Mouse (Mus musculus): Measurements from ENCODE around the gene Klf13.

Klf13 gene

DNA sequence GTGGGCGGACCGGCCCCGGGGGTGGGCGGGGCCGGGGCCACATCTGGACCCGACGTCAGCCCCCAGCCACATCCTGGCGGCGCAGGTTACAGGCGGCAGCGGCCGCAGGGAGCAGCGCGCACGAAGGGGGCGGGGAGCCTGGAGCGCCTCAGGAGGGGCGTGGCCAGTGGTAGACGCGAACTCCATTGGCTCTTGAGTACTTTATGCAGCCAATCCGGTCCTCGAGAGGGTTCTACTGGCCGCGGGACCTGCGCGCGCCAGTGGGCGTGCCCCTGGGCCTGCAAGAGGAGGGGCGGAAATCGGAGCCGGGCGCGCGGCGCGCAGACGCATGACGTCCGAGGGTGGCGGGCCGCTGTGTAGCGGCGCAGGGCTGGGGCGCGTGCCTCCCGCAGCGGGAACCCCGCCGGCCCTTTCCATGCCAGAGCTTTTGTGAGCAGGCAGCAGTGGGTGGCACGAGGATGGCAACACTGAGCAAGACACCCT lies at the start of gene Klf13:
Gene Klf13, minus strand, starts transcription at position 2 of the 483 bp plus-strand sequence.
- DNase-seq (ENCODE audit: low read depth): peak; percentile 99

DNA sequence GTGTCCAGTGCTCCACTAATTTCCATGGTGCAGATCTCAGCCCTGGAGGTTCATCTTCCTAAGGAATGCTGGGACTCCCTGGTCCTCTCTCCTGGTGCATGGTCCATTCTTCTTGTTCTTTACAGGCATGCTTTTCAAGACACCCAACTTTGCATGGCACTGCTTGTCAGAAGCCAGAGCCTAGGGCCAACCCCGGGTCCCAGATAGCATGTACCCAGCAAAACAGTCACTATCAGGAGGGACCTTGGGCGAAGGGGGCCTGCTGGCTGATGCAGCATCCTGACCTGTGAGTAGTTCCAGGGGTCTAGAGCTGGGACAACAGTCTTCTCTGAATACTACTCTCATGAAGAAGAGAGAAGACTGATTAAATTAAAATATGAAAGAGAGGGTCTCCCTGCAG lies 49.7 kb upstream of the Klf13 start:
- DNase-seq (ENCODE audit: low read depth): no peak

DNA sequence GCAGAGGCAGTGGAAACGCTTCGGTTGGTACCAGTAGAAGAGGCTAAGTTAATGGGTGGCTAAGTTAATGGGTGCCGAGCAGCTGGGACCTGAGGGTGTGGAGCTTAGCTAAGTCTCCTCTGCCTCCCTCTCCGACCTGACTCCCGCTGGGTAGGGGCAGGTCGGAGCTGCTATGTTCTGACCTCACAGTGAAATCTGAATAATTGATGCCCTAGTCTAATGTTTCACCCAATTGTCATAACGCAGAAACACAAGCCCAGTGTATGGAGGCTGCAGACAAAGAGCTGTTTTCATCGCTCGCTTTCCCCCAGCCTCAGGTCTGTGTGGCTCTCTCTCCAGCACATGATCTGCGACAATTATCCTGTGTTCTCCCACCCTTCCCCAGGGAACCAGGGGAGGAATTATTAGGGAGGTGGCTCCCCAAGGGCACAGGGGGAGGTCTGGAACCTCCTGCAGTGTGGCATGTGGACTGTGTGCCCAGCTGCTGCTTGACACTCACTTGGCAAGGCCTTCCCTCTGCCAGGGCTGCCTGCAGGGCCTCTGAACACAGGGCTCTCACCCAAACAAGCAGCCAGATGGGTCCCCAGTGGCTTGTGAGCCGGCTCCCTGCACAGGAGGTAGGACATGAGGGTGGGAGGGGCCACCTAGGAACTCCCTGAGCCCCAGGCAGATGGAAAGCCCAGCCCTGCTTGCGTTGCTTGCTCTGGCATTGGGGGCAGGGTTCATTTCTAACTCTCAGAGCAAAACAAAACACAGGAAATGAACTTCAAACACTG lies 47.9 kb upstream of the Klf13 start:
- DNase-seq (ENCODE audit: low read depth): peak; percentile 81

DNA sequence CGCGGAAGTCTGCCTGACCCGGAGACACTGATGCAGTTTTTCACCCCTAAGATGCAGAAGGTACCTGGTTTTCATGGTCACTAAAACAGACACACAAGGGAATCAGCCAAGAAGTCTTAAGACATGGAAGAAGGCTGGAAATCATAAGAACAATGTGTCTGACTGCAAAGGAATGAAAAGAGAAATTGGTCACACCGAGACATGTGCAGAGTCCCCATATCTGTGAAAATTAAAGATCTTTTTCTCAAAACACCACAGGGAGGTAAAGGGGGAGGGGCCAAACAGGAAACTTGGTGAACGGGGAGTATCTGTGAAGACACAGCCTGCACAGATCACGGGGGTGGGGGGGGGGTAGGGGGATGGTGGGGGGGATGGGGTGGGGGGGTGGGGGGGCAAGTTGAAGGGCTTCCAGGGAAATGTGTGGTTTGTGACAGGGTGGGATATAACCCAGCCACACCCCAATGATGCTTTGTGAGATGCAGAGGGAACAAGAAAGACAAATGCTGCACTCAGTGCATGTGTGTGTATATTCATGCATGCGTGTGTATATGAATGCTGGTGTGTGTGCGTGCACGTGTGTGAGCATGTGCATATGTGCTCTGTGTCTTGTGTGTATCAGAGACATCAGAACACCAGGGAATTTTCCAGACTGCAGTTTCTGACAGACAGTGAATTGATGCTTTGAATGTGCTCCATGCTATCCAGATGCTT lies 47.1 kb upstream of the Klf13 start:
- peak; percentile 80 for DNase-seq (ENCODE audit: low read depth)

DNA sequence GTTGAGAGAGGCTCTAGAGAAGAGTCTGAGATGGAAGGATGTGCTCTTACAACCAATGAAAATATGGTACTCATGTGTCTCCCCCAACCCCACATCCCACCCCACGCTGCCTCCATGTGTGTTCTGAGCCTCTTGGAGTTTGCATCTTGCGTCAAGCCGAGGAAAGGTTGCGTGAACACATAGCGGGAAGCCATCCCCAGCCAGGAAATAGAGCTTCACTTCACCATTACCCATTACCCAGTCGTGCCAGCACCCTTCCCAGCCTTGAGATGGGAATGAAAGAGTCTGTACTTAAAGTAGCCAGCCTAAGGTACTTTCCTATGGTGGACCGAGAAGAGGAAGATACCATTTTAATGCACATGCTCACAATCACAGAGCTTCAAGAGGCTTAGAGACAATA lies 46.6 kb upstream of the Klf13 start:
- no peak for DNase-seq (ENCODE audit: low read depth)

DNA sequence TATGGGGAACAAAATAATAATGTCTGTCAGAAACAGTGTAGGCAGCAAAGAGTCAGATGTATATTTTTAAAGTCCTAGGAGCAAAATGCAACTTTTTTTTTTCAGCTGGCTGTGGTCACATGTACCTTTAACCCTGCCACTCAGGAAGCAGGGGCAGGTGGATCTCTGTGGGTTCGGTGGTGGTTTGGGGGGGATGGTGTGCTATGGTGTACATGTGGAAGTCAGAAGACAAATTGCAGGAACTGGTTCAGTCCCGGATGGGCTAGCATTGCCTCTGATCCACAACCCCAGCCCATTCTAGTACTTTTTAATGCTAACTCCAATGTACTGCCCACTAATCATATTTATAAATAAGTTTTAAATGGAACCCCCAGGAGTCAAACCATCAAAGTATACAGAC lies 45.6 kb upstream of the Klf13 start:
- peak; percentile 80 for DNase-seq (ENCODE audit: low read depth)

DNA sequence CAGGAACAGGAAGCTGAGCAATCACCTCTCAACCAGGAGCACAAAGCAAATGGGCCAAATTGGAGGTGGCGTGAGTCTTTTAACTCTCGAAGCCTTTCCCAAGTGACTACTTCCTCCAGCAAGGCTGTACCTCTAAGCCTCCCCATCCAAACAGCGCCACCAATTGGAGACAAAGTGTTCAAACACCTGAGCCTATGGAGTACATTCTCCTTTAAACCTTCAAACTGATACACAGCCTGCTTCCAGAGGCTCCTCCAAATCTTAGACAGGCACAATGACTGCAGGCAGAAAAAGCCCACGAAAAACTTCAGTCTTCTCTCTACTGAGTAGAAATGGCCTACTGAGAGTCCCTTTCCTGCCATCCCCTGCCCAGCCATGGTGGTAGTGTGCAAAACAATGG lies 38.9 kb upstream of the Klf13 start:
- DNase-seq (ENCODE audit: low read depth): no peak

DNA sequence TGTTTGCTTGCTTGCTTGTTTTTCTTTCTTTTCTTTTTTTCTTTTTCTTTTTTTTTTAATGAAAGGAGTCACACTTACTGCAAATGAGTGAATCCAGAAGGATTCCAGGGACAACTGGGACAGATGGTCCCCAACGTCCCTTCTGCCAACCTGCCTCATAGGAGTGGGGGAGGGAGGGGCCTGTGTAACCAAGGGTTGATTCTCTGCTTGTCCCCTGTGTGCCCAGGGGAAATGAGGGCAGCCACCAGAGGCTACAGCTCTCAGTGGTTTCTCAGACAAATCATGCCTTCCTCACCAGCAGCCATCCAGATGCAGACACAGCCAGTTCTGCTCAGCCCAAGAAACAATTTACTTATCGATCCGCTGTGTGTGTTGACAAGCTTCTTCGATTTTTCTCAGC lies 32.3 kb upstream of the Klf13 start:
- DNase-seq (ENCODE audit: low read depth): peak; percentile 45

DNA sequence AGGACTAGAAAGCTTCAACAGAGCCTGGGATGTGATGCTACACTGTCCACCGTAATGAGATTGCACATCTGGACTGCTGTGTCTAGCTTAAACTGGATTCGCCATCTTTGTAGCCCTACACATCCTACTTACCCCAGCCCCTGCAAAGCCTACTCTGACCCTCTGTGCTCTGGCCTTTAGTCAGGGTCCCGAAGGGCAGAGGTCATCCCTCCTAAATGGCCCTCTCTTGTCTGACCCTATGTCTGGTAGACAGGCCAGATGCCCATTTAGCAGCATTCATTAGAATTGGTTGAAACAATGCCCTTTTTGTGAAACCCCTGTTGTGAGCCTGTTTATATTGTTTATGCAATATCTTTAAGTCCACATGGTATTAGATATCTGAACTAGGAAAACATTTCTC lies 31.2 kb upstream of the Klf13 start:
- no peak for DNase-seq (ENCODE audit: low read depth)

DNA sequence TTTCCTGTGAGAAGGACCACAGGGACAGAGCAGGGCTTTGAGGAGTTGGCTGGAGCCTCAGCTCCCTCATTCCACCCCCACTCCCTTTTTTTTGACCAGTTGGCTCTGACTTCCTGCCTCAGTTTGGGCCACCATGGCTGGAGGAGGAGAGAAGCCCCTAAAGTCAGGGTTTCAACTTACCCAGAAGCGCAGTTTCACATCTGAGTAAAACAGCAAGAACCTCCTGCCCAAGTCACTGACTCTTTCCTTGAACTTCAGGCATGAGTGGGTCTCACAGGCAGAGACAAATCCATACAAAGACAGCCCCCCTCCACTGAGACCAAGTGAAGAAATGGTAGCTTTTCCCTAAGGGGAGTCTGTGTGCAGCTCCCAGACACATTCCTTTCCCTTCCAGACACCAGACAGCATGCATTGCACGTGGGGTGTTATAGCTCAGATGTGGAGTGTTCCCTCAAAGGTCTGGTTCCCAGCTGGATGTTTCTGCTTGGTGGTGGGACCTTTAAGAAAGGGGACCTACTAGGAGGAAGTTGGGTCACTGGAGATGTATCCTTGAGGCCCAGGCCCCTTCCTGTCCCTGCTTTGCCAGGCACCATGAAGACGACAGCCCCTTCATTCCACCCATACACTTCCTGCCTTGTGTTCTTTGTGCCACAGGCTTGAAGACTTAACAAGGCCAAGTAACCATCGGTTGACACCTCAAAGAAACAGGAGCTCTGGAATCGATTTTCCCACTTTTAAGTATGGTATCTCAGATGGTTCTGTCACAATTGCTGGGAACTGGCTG lies 27.1 kb upstream of the Klf13 start:
- peak; percentile 54 for DNase-seq (ENCODE audit: low read depth)

DNA sequence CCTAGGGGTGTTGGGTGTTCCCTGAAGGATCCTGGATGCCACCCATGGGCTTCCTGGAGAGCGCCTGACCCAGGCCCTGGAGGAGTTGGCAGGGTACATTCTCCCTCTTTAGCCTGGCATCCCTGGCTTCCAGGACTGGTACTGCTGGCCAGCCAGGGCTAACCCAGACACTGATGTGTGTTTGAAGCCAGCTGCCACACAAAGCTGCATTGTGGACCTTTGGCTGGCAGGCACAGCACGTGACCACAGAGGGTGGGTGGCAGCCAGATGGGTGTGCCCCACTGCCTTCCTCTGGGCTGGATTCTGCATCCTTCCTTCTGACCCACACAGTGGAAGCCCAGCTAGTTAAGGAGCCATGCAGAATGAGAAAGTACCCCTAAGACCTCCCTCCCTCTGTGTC lies 26.4 kb upstream of the Klf13 start:
- DNase-seq (ENCODE audit: low read depth): no peak

DNA sequence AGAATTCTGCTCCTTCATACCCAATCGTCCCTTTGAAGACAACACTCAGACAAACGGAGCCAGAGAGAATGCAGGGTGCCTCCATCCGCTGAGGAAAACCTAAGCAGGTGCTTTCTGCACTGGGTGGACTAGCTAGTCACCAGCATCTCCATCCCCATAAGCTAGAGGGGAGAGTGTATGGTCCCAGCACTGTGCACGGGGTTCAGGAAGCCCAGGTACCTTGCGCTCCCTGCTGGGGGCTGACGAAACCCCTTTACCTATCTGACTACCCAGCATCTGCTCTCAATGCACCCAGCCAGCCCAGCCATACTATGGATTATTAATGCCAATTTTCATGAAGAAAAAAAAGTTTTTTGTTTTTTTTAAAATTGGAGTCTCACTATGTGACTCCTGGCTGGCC lies 25.4 kb upstream of the Klf13 start:
- no peak for DNase-seq (ENCODE audit: low read depth)

DNA sequence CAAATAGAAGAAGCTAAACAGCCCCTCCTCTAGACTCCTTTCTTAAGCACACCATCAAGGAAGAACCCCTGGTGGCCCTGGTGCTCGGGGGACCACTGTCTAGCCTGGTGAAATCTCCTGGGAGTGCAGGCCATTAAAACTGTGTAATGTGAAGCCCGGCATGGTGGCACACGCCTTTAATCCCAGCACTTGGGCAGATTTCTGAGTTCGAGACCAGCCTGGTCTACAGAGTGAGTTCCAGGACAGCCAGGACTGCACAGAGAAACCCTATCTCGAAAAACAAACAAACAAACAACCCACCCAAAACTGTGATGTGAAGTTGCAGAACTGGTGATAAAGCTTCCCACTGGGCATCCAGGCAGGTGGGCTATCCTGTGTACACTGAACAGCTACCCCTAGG lies 24.9 kb upstream of the Klf13 start:
- DNase-seq (ENCODE audit: low read depth): no peak

DNA sequence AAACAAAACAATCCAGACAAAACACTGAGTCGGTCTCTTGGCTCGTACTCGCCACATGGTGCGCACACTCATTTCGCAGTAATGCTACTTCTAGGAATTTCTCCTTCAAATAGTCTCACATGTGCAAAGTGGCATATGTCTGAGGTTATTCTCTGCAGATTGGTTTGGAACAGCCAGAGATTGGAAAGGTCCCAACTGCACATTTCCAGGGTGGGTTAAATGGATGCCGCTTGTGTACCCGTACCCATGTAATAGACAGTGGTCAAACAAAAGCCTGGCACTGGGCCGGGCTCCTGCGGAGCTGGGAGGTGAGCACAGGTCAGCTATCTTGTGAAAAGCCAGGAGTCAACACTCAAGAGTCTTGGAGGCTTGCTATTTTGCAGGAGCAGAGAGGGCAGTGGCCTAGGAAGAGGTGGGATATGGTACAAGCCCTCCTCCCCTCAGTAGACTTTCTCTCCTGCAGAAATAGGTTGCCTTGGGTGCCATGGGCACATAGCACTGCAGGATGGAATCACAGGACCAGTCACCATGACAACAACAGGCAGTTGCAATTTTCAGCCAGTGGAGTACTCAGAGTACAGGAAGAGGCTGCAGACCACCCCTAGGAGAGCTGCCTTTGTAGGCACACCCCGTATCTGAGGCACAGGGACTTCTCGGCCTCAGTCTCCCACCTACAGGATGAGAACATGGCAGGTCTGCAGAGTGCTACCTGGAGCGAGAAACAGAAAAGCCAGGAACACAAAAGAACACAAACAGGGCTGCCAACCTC lies 19.3 kb upstream of the Klf13 start:
- no peak for DNase-seq (ENCODE audit: low read depth)

DNA sequence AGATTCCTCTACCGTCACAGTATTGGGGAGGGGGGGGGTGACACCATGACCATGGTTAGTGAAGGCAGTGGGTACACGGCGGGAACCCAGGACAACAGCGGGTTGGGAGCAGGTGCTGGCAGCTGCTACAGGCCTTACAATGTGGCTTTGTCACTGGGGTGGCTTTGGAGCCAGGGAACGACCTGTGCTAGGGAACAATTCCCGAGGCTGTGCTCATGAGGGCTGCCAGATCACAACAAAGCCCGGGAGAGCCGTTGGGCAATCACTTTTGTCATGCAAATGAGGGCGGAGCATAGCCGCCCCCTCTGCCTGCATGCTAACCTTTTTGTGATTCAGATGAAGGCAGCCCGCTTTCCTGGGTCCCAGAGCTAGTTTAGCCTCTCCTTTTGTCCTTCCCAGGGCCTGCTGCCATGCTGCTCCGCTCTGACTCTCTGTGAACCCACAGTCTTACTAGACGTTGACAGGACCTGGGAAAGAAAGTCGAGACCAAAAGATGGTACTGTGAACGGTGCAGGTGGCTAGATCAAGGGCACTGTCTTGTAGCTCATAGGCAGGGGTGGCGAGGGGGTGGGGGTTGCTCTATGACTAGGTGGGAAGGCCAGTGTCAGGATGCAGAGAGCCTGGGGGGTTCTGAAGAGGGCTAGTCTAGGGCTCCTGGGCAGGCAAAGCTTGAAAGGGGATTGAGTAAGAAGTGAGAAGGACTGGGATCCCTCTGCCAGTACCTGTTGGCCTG lies 18.4 kb upstream of the Klf13 start:
- DNase-seq (ENCODE audit: low read depth): no peak

DNA sequence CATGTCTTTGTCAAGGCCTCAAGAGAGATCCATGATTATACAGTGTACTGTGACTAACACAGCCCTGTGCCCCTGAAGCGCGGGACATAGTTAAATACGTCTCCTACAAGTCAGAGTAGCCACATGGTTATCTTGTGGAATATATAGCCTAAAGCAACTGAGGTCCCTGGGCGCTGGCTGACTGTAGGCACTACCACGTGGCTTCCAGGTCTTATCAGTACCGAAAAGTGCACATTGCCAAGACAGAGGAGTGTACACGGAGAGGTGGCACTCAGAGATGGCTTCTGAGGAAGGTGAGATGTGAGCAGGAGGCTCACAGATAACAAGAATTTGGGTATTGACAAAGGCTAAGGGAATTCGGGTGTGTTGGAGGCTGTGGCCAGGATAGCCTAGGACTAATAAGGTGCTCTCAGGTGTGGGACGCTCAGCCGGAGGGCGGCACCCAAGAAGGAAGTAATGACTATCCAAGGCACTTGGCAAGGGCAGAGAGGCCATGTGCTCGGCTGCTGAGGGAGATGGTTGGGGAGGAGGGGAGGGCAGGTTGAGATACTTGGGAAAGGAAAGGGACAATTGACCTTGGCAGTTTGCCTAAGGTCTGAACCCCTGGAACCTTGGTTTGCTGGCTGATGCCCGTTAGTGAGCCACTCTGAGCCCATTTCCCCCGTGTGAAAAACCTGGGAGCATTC lies 17.6 kb upstream of the Klf13 start:
- no peak for DNase-seq (ENCODE audit: low read depth)

DNA sequence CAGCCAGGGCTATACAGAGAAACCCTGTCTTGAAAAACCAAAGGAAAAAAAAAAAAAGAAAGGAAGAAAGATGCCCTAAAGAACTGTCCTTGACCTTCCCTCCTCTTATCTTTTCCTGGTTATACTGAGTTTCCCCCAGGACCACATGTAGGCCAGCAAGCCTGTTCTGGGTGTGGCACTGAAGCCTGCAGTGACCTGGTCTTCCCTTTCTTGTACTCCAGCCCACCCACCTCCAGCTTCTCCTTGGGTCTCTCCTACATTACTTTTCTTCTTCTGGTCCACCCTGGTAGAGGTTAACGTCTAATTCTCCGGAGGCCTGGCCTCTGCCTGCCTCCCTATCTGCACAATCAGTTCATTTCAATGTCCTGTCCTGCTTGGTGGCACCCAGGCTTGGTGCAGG lies 16.7 kb upstream of the Klf13 start:
- DNase-seq (ENCODE audit: low read depth): no peak

DNA sequence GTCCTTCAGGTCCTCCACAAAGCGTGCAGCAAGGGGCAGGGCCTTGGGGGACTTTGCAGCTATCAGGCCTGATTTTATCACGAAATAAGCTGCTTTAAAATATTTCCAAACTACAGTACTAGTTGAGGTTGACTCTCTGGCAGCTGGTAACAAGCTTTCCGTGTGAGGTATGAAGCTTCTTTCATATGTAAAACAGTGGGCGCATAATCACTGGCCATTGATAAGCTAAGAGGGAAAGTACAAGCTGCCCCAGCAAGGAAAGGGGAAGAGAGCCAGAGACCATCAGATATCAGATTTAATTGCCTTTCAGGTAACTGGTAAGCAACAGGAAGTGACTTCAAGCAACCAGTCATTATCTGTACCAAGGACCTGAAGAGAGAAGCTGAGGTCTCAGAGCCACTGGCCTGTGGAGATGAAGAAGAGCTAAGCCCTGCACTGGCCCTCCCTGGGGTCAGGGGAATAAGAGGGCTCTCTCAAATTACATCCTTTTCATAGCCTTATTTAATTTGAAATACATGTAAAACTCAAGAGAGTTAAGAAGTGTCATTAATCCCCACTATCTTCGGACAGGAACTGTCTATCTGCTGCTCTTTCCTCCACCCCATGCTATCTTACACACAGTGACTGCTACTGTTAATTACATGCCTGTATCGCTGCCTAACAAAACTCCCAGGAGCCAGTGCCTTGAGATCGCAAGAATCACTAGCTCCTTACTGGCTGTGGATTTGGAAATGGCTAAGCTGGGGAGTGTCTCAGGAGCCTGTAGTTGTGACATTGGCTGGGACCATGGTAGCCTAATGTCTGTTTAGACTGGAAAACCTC lies 13.6 kb upstream of the Klf13 start:
- no peak for DNase-seq (ENCODE audit: low read depth)

DNA sequence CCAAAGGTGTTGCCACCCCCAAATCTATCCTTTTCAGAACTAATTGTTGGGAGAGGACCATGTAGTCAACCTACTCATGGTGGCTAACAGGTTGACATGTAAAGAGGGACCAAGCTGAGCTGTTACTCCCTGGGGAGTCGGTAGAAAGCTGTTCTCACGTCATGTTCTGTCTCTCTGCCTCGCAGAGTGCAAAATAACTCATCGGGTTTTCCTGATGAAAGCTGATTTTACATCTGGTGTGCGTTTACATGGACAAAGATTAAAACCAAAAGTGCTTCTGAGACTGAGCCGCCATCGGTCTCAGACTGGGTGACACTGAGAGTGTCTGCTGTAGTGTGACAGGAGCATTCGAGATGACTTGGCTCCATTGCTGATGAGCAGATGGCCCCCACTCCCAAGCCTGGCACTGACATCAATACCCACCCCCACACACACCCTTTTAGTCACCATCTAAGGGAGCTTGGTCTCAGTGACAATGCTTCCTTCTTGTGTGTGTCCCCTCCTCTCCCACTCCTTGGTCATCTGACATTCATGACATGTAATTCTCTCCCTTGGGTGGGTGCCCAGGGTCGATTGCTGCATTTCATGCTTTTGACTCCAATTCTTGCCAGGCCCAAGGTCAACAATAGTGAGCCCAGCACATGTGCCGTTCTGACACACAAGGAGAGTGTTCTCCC lies 12.4 kb upstream of the Klf13 start:
- DNase-seq (ENCODE audit: low read depth): no peak
